Mouse (Mus musculus): ENCODE measurements around the gene Olfr657. TPM values are rescaled to one million over a fixed set of nuclear protein-coding genes. Genes with fewer than 3 reads are reported as not detected.

The Olfr657 gene
- polyA plus RNA-seq, 1 experiment from 2014 or later: not detected

GRCm38 (mm10) chr7:104613655-104614054, 10.9 kb upstream of the Olfr657 start, which contains the start of gene Olfr656:
Olfr656 (plus strand) TSS chr7:104613955.
- DNase-seq (ENCODE audit: low spot score) (no peak), ATAC-seq (replicated peaks; ENCODE audit: low FRiP score, low TSS enrichment, low read depth) (no peak)
- Histone ChIP-seq H3K36me3 (ENCODE audit: control insufficient read depth, insufficient read depth, low read length) (no peaks in the 10 kb centered on the region), H3K4me3 (ENCODE audit: low read depth, low read length) (no peak within 1 kb of the TSS), H3K27ac (ENCODE audit: low read depth) (no peak within 1 kb of the TSS), H3K9ac (ENCODE audit: low read length) (no peak within 1 kb of the TSS), H3K27me3 (replicated peaks; ENCODE audit: control insufficient read depth, insufficient read depth, low read length) (no peaks in the 10 kb centered on the region), H3K9me3 (ENCODE audit: control insufficient read depth, low read length) (no peaks in the 10 kb centered on the region), H3K4me2 (ENCODE audit: low read length) (no peak within 1 kb of the TSS), H3K4me1 (replicated peaks; ENCODE audit: control insufficient read depth, insufficient read depth, low read length) (no peaks in the 10 kb centered on the region)
- WGBS: 69% methylated on average over 4 of the region's 4 CpGs

GRCm38 (mm10) chr7:104646841-104647482, 22.4 kb downstream of the Olfr657 start, which contains the start of gene Olfr658:
Olfr658 (minus strand) TSS chr7:104647305.
- Histone ChIP-seq H3K4me2 (ENCODE audit: low read length) (peak within 1 kb of the TSS; percentile 47), H3K27me3 (replicated peaks; ENCODE audit: control insufficient read depth, insufficient read depth, low read length) (no peaks in the 10 kb centered on the region), H3K27ac (ENCODE audit: low read depth) (no peak within 1 kb of the TSS), H3K4me3 (ENCODE audit: low read depth, low read length) (peak within 1 kb of the TSS; percentile 18; the same call in 1 of the 2 replicates), H3K9me3 (ENCODE audit: control insufficient read depth, low read length) (no peaks in the 10 kb centered on the region), H3K4me1 (replicated peaks; ENCODE audit: control insufficient read depth, insufficient read depth, low read length) (no peaks in the 10 kb centered on the region), H3K36me3 (ENCODE audit: control insufficient read depth, insufficient read depth, low read length) (no peaks in the 10 kb centered on the region), H3K9ac (ENCODE audit: low read length) (no peak within 1 kb of the TSS)
- ATAC-seq (replicated peaks; ENCODE audit: low FRiP score, low TSS enrichment, low read depth): peak; percentile 87
- DNase-seq (ENCODE audit: low spot score): peak; percentile 68
- WGBS: 20% methylated on average over 22 of the region's 22 CpGs

GRCm38 (mm10) chr7:104666453-104666852, 41.9 kb downstream of the Olfr657 start, which contains the start of gene Olfr659:
Olfr659 (plus strand) TSS chr7:104666753.
- no peak within 1 kb of the TSS for H3K9ac ChIP-seq (ENCODE audit: low read length)
- H3K4me3 ChIP-seq (ENCODE audit: low read depth, low read length): no peak within 1 kb of the TSS
- no peak within 1 kb of the TSS for H3K4me2 ChIP-seq (ENCODE audit: low read length)
- no peaks in the 10 kb centered on the region for H3K27me3 ChIP-seq (replicated peaks; ENCODE audit: control insufficient read depth, insufficient read depth, low read length)
- ATAC-seq (replicated peaks; ENCODE audit: low FRiP score, low TSS enrichment, low read depth) (no peak), DNase-seq (ENCODE audit: low spot score) (no peak)
- H3K9me3 ChIP-seq (ENCODE audit: control insufficient read depth, low read length): no peaks in the 10 kb centered on the region
- no peaks in the 10 kb centered on the region for H3K4me1 ChIP-seq (replicated peaks; ENCODE audit: control insufficient read depth, insufficient read depth, low read length)
- no peaks in the 10 kb centered on the region for H3K36me3 ChIP-seq (ENCODE audit: control insufficient read depth, insufficient read depth, low read length)
- no peak within 1 kb of the TSS for H3K27ac ChIP-seq (ENCODE audit: low read depth)
- 85% methylated on average over 3 of the region's 3 CpGs for WGBS

GRCm38 (mm10) chr7:104686201-104686600, 61.6 kb downstream of the Olfr657 start, which contains the start of gene Olfr661:
Olfr661 (plus strand) TSS chr7:104686501.
- Histone ChIP-seq H3K9me3 (ENCODE audit: control insufficient read depth, low read length) (no peaks in the 10 kb centered on the region), H3K27me3 (replicated peaks; ENCODE audit: control insufficient read depth, insufficient read depth, low read length) (no peaks in the 10 kb centered on the region), H3K4me2 (ENCODE audit: low read length) (no peak within 1 kb of the TSS), H3K36me3 (ENCODE audit: control insufficient read depth, insufficient read depth, low read length) (no peaks in the 10 kb centered on the region), H3K4me3 (ENCODE audit: low read depth, low read length) (no peak within 1 kb of the TSS), H3K9ac (ENCODE audit: low read length) (no peak within 1 kb of the TSS), H3K4me1 (replicated peaks; ENCODE audit: control insufficient read depth, insufficient read depth, low read length) (no peaks in the 10 kb centered on the region), H3K27ac (ENCODE audit: low read depth) (no peak within 1 kb of the TSS)
- DNase-seq (ENCODE audit: low spot score): no peak
- ATAC-seq (replicated peaks; ENCODE audit: low FRiP score, low TSS enrichment, low read depth): no peak
- WGBS: 90% methylated on average over 2 of the region's 2 CpGs

Other genes with a start within 250 kb of the Olfr657 start
- gene Trim30c, start 224.0 kb upstream of the Olfr657 start, polyA plus RNA-seq (2014; fragmentation: Nextera tagmentation; extraction: Ambion mirVana): 0.16 and 0.20 TPM in 2 replicates
- 1.5 TPM in 2 replicates for gene Trim30a, start 159.6 kb upstream of the Olfr657 start, polyA plus RNA-seq (2014; fragmentation: Nextera tagmentation; extraction: Ambion mirVana)
- gene Trim30d, start 116.9 kb upstream of the Olfr657 start, polyA plus RNA-seq (2014; fragmentation: Nextera tagmentation; extraction: Ambion mirVana): 0.49 and 1.1 TPM in 2 replicates
- gene Olfr651, start 74.7 kb upstream of the Olfr657 start, polyA plus RNA-seq (2014; fragmentation: Nextera tagmentation; extraction: Ambion mirVana): not detected in 2 replicates
- not detected in 2 replicates for gene Olfr652, start 63.9 kb upstream of the Olfr657 start, polyA plus RNA-seq (2014; fragmentation: Nextera tagmentation; extraction: Ambion mirVana)
- gene Olfr653, start 47.5 kb upstream of the Olfr657 start, polyA plus RNA-seq (2014; fragmentation: Nextera tagmentation; extraction: Ambion mirVana): 0.05 TPM in 1 of 2 replicates, not detected in the other
- gene Olfr654, start 37.8 kb upstream of the Olfr657 start, polyA plus RNA-seq (2014; fragmentation: Nextera tagmentation; extraction: Ambion mirVana): not detected in 2 replicates
- gene Olfr655, start 23.0 kb upstream of the Olfr657 start, polyA plus RNA-seq (2014; fragmentation: Nextera tagmentation; extraction: Ambion mirVana): not detected in 2 replicates
- gene Olfr656, start 10.8 kb upstream of the Olfr657 start, polyA plus RNA-seq (2014; fragmentation: Nextera tagmentation; extraction: Ambion mirVana): not detected in 2 replicates
- 0.05 TPM in 1 of 2 replicates, not detected in the other for gene Olfr658, start 22.5 kb downstream of the Olfr657 start, polyA plus RNA-seq (2014; fragmentation: Nextera tagmentation; extraction: Ambion mirVana)
- gene Olfr659, start 42.0 kb downstream of the Olfr657 start, polyA plus RNA-seq (2014; fragmentation: Nextera tagmentation; extraction: Ambion mirVana): not detected in 2 replicates
- not detected in 2 replicates for gene Olfr661, start 61.7 kb downstream of the Olfr657 start, polyA plus RNA-seq (2014; fragmentation: Nextera tagmentation; extraction: Ambion mirVana)
- gene Usp17le, start 152.7 kb downstream of the Olfr657 start, polyA plus RNA-seq (2014; fragmentation: Nextera tagmentation; extraction: Ambion mirVana): not detected in 2 replicates
- not detected in 2 replicates for gene Usp17lb, start 217.8 kb downstream of the Olfr657 start, polyA plus RNA-seq (2014; fragmentation: Nextera tagmentation; extraction: Ambion mirVana)
- not detected in 2 replicates for gene Usp17la, start 232.2 kb downstream of the Olfr657 start, polyA plus RNA-seq (2014; fragmentation: Nextera tagmentation; extraction: Ambion mirVana)

Data from intestine, embryonic 14.5 days (tissue).